In genomic region chr1:177258034-177258342, GRCm38 (mm10) we compare ENCODE assay signal across 8 mouse cellular contexts. TPM values are rescaled to one million over a fixed set of nuclear protein-coding genes. Genes with fewer than 3 reads are reported as not detected.
DNase-seq lines count a peak whose midpoint lies in the region; ATAC-seq and TF ChIP-seq lines count a peak whose summit lies in the region.

Gene Akt3 (minus strand): TSS chr1:177258203.

- peak within 1 kb of the TSS; percentile 100 for H3K27ac ChIP-seq in forebrain, embryonic 15.5 days (replicated peaks)
- H3K27ac ChIP-seq in hindbrain, embryonic 15.5 days (replicated peaks): peak within 1 kb of the TSS; percentile 99
- peak within 1 kb of the TSS; percentile 76 for H3K27ac ChIP-seq in liver, postnatal 0 days (ENCODE audit: low read depth)
- peak within 1 kb of the TSS; percentile 91 for H3K27ac ChIP-seq in stomach, postnatal 0 days (replicated peaks)

- no peaks in the 10 kb centered on the region for H3K9me3 ChIP-seq in forebrain, embryonic 15.5 days
- H3K9me3 ChIP-seq in hindbrain, embryonic 15.5 days: no peaks in the 10 kb centered on the region
- H3K9me3 ChIP-seq in liver, postnatal 0 days (ENCODE audit: low read length): no peaks in the 10 kb centered on the region
- no peaks in the 10 kb centered on the region for H3K9me3 ChIP-seq in stomach, postnatal 0 days (ENCODE audit: control insufficient read depth, low read length)

- TF ChIP-seq EP300 in liver, postnatal 0 days (IDR thresholded peaks at IDR 0.05; ENCODE audit: low read depth): no peak
- no peak for TF ChIP-seq EP300 in stomach, postnatal 0 days (optimal IDR thresholded peaks at IDR 0.05)

- no peaks in the 10 kb centered on the region for H3K36me3 ChIP-seq in forebrain, embryonic 15.5 days
- no peaks in the 10 kb centered on the region for H3K36me3 ChIP-seq in hindbrain, embryonic 15.5 days
- H3K36me3 ChIP-seq in liver, postnatal 0 days (replicated peaks; ENCODE audit: insufficient read depth, low read length): no peaks in the 10 kb centered on the region
- H3K36me3 ChIP-seq in stomach, postnatal 0 days (ENCODE audit: control insufficient read depth, insufficient read depth, low read length): no peaks in the 10 kb centered on the region

- ATAC-seq in forebrain, embryonic 15.5 days (replicated peaks): peak; percentile 55
- peak; percentile 46 for ATAC-seq in hindbrain, embryonic 15.5 days (ENCODE audit: low FRiP score, low read depth)
- ATAC-seq in liver, postnatal 0 days: peak; percentile 37
- ATAC-seq in stomach, postnatal 0 days (ENCODE audit: low FRiP score, low TSS enrichment): peak; percentile 41; the same call in 1 of the 2 replicates

- WGBS in forebrain, embryonic 15.5 days: 0% methylated on average over 2 of the region's 32 CpGs
- WGBS in hindbrain, embryonic 15.5 days: 0% methylated on average over 5 of the region's 32 CpGs
- no CpG with 5 or more reads among the region's 32 CpGs for WGBS in liver, postnatal 0 days (ENCODE audit: insufficient replicate concordance)
- no CpG with 5 or more reads among the region's 32 CpGs for WGBS in stomach, postnatal 0 days

- H3K4me2 ChIP-seq in forebrain, embryonic 15.5 days (replicated peaks): peak within 1 kb of the TSS; percentile 78
- H3K4me2 ChIP-seq in hindbrain, embryonic 15.5 days: peak within 1 kb of the TSS; percentile 74
- H3K4me2 ChIP-seq in liver, postnatal 0 days (ENCODE audit: low read depth, low read length): peak within 1 kb of the TSS; percentile 97
- peak within 1 kb of the TSS; percentile 94 for H3K4me2 ChIP-seq in stomach, postnatal 0 days (replicated peaks; ENCODE audit: low read depth)

- H3K27me3 ChIP-seq in forebrain, embryonic 15.5 days: no peaks in the 10 kb centered on the region
- no peaks in the 10 kb centered on the region for H3K27me3 ChIP-seq in hindbrain, embryonic 15.5 days
- no peaks in the 10 kb centered on the region for H3K27me3 ChIP-seq in liver, postnatal 0 days (ENCODE audit: insufficient read depth, low read length)
- no peaks in the 10 kb centered on the region for H3K27me3 ChIP-seq in stomach, postnatal 0 days (ENCODE audit: control insufficient read depth, insufficient read depth, low read length)

- no peak for DNase-seq in layer of hippocampus, adult 8-10 months (ENCODE audit: low spot score in 2 of 2)
- no peak for DNase-seq in layer of hippocampus, adult 9-11 months
- no peak for DNase-seq in adrenal gland, adult 8-10 months
- DNase-seq in liver, postnatal 0 days: no peak
- DNase-seq in stomach, postnatal 0 days (ENCODE audit: low spot score): no peak
- no peak for DNase-seq in embryo, embryonic 10 days (ENCODE audit: low spot score)

- peak within 1 kb of the TSS; percentile 98 for H3K9ac ChIP-seq in forebrain, embryonic 15.5 days (replicated peaks)
- H3K9ac ChIP-seq in hindbrain, embryonic 15.5 days: peak within 1 kb of the TSS; percentile 92
- H3K9ac ChIP-seq in liver, postnatal 0 days (replicated peaks): peak within 1 kb of the TSS; percentile 76
- peak within 1 kb of the TSS; percentile 79 for H3K9ac ChIP-seq in stomach, postnatal 0 days (ENCODE audit: low read length)

- TF ChIP-seq CTCF in liver, postnatal 0 days (IDR thresholded peaks at IDR 0.05; ENCODE audit: low read depth): no peak
- TF ChIP-seq CTCF in stomach, postnatal 0 days (IDR thresholded peaks at IDR 0.05; ENCODE audit: low read depth): no peak

- peak within 1 kb of the TSS; percentile 96 for H3K4me3 ChIP-seq in forebrain, embryonic 15.5 days
- H3K4me3 ChIP-seq in hindbrain, embryonic 15.5 days: peak within 1 kb of the TSS; percentile 91
- H3K4me3 ChIP-seq in liver, postnatal 0 days (ENCODE audit: low read depth, low read length): peak within 1 kb of the TSS; percentile 82
- H3K4me3 ChIP-seq in stomach, postnatal 0 days (ENCODE audit: low read depth, low read length): peak within 1 kb of the TSS; percentile 89

- H3K4me1 ChIP-seq in forebrain, embryonic 15.5 days: peaks cover 30% of the 10 kb centered on the region
- H3K4me1 ChIP-seq in hindbrain, embryonic 15.5 days (replicated peaks): peaks cover 12% of the 10 kb centered on the region
- H3K4me1 ChIP-seq in liver, postnatal 0 days (ENCODE audit: insufficient read depth): peaks cover 10% of the 10 kb centered on the region
- no peaks in the 10 kb centered on the region for H3K4me1 ChIP-seq in stomach, postnatal 0 days (replicated peaks; ENCODE audit: control insufficient read depth, insufficient read depth)

RNA-seq across cellular contexts. Expression of gene Akt3, which starts in this region (rescaled TPM):
- total RNA-seq in layer of hippocampus, adult 8-10 months (2022): 100 to 1,000 TPM; 208 to 256 (median 240) TPM
- total RNA-seq in adrenal gland, adult 8-10 months (2022): 10 to 100 TPM; 31.2 to 43.1 (median 36.3) TPM
- polyA plus RNA-seq in forebrain, embryonic 15.5 days (2015; fragmentation: Nextera tagmentation; extraction: Ambion mirVana): 37.3 and 38.8 TPM in 2 replicates
- 21.3 and 21.4 TPM in 2 replicates for polyA plus RNA-seq in hindbrain, embryonic 15.5 days (2015; fragmentation: Nextera tagmentation; extraction: Ambion mirVana)
- 0.54 and 0.56 TPM in 2 replicates for polyA plus RNA-seq in liver, postnatal 0 days (2015; fragmentation: Nextera tagmentation; extraction: Ambion mirVana)
- polyA plus RNA-seq in stomach, postnatal 0 days (2015; fragmentation: Nextera tagmentation; extraction: Ambion mirVana): 1.9 and 2.1 TPM in 2 replicates

Comparison
In these comparisons a context has a peak if more than half of its experiments do, and no peak if none do; other contexts are left out.
1. RNA of gene Akt3 (total RNA-seq): 208 to 256 TPM in layer of hippocampus, adult 8-10 months; 31.2 to 43.1 TPM in adrenal gland, adult 8-10 months; every median in the first group is over 4 times any median in the second.
2. Peak in ATAC-seq, H3K4me3 ChIP-seq, H3K27ac ChIP-seq, H3K9ac ChIP-seq and H3K4me2 ChIP-seq in liver, postnatal 0 days; RNA of the gene not detected or under 1 TPM.
3. Peak in every context shown above with its lines, with median percentiles within 50 percentile points of each other: ATAC-seq, H3K27ac ChIP-seq, H3K4me2 ChIP-seq, H3K4me3 ChIP-seq and H3K9ac ChIP-seq.